Mouse (Mus musculus) cortical plate, adult 2 months (tissue): ENCODE data around the gene Trappc3. TPM values are rescaled to one million over a fixed set of nuclear protein-coding genes. Genes with fewer than 3 reads are reported as not detected.
A peak's percentile ranks its signal among the peaks of the same experiment; 100 is the strongest.

Experiments
- H3K27ac ChIP-seq: fragments of 200-500 bp; 2 replicates; pipeline ENCODE4 v1.5.1; 2012; ENCODE audit warnings: low read length, control low read depth, inconsistent platforms; ENCODE audit not compliant: insufficient read depth
- H3K4me1 ChIP-seq: fragments of 200-500 bp; 2 replicates; pipeline ENCODE4 v1.6.1; 2011; ENCODE audit warnings: low read length; ENCODE audit not compliant: control insufficient read depth, insufficient read depth
- H3K4me3 ChIP-seq: fragments of 200-500 bp; 2 replicates; pipeline ENCODE4 v1.5.1; 2011; ENCODE audit warnings: mild to moderate bottlenecking, low read length, control low read depth; ENCODE audit not compliant: insufficient read depth
- CTCF ChIP-seq: fragments of 200-500 bp; IDR thresholded peaks from 2 replicates; pipeline ENCODE4 v1.5.1; 2011; ENCODE audit warnings: mild to moderate bottlenecking, control low read depth, low read length; ENCODE audit not compliant: insufficient read depth; ENCODE audit errors: extremely low read depth
- POLR2A ChIP-seq: fragments of 200-500 bp; IDR thresholded peaks from 2 replicates; pipeline ENCODE4 v1.6.1; 2011; ENCODE audit warnings: mild to moderate bottlenecking, low read length, control low read depth; ENCODE audit not compliant: insufficient read depth; ENCODE audit errors: extremely low read depth
- polyA plus RNA-seq: library from polyadenylated mRNA; depleted of rRNA; stranded (reverse); fragments of >200 nt; gene quantifications from 2 replicates; pipeline ENCODE4 v1.2.3, GENCODE M21; 2012

The Trappc3 gene
- polyA plus RNA-seq, 1 experiment: 111 TPM

GRCm38 (mm10) chr4:126256131-126256791 is 5.9 kb upstream of the Trappc3 start, which contains the start of gene Map7d1:
TSS of gene Map7d1 (minus strand) at chr4:126256343.
- TF ChIP-seq POLR2A (peak; percentile 91), CTCF (no peak)
- H3K4me3 ChIP-seq: peak within 1 kb of the TSS; percentile 98
- peaks cover 19% of the 10 kb centered on the region for H3K4me1 ChIP-seq

GRCm38 (mm10) chr4:126256967-126257881 is 4.9 kb upstream of the Trappc3 start:
- TF ChIP-seq POLR2A (no peak), CTCF (no peak)
- Histone ChIP-seq H3K4me1 (peaks cover 14% of the 10 kb centered on the region), H3K27ac (peak overlapping the region; percentile 32), H3K4me3 (peak overlapping the region; percentile 98)

More at GRCm38 (mm10) chr4:126256131-126256791, 5.9 kb upstream of the Trappc3 start, which contains the start of gene Map7d1:
- peak within 1 kb of the TSS; percentile 100 for H3K27ac ChIP-seq

GRCm38 (mm10) chr4:126259063-126259462 is 3.1 kb upstream of the Trappc3 start:
- peaks cover 10% of the 10 kb centered on the region; the same call in 1 of the 2 replicates for H3K4me1 ChIP-seq
- no peak overlapping the region for H3K4me3 ChIP-seq
- 0 out of 2 replicates have a peak overlapping the region, but pooled peaks have one; percentile 26 for H3K27ac ChIP-seq
- TF ChIP-seq POLR2A: no peak
- TF ChIP-seq CTCF: no peak

DNA sequence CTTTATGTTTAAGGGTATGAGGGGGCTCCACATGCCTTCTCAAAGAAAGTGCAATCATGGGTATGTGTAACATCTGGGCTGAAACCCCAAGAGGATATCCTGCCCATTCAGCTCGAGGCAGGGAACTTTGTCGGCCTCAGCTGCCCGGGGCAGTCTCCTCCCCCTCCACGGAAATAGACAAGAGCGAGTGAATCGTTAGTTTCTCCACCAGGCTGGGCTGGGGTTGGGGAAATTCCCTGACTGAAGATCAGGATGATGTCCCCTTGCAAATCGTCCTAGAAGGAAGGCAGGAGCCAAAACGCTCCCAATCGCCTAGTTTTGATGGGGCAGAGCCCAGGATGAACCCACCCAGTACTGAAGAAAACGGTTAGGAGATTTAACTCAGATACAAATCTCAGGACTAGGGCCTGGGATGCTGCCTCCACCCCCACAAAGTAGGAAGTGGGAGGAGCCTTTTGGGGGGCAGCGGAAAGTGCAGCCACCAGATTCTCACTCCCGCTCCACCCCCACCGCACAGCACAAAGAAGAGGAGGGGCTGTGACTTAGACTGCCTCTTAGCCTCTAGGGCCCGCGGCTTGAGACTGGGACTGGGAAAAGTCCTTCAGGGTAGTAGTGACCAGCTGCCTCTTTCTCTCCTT is 2.5 kb upstream of the Trappc3 start:
- no peak overlapping the region for H3K4me3 ChIP-seq
- 0 out of 2 replicates have a peak overlapping the region, but pooled peaks have one; percentile 7 for H3K27ac ChIP-seq
- H3K4me1 ChIP-seq: peaks cover 8% of the 10 kb centered on the region; the same call in 1 of the 2 replicates
- TF ChIP-seq CTCF: no peak
- TF ChIP-seq POLR2A: no peak

GRCm38 (mm10) chr4:126260520-126261201 is 1.5 kb upstream of the Trappc3 start:
- TF ChIP-seq CTCF (no peak), POLR2A (no peak)
- H3K27ac ChIP-seq: peak overlapping the region; percentile 60
- peaks cover 8% of the 10 kb centered on the region; the same call in 1 of the 2 replicates for H3K4me1 ChIP-seq
- no peak overlapping the region for H3K4me3 ChIP-seq

- Histone ChIP-seq H3K27ac (peak overlapping the region; percentile 52), H3K4me3 (no peak overlapping the region), H3K4me1 (peaks cover 8% of the 10 kb centered on the region; the same call in 1 of the 2 replicates)
These were observed 859 bp upstream of the Trappc3 start for GRCm38 (mm10) chr4:126261266-126261665.

DNA sequence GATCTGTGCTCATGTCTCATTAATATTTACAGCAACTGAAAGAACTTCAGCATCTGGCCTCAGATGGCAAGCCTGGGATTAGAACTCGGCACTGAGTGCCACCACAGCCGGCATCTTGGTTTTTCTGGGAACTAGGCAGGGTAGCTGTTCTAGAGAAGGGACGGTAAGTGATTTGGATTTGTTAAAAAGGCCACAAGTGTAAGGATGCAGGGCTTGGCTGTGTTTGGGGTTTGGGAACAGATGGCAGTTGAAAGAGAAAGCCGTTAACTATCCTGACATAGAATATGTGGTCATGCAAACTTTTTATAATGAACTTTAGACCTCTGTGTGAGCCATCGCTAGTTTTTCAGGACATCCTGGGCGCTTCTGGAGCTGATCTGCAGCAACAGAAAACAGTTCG is 450 bp upstream of the Trappc3 start:
- peaks cover 8% of the 10 kb centered on the region; the same call in 1 of the 2 replicates for H3K4me1 ChIP-seq
- no peak overlapping the region for H3K27ac ChIP-seq
- H3K4me3 ChIP-seq: no peak overlapping the region
- TF ChIP-seq CTCF (no peak), POLR2A (no peak)

More at GRCm38 (mm10) chr4:126261266-126261665, 859 bp upstream of the Trappc3 start:
- TF ChIP-seq CTCF: no peak
- no peak for TF ChIP-seq POLR2A

- peaks cover 1% of the 10 kb centered on the region; the same call in 1 of the 2 replicates for H3K4me1 ChIP-seq
- H3K27ac ChIP-seq: no peak overlapping the region
- TF ChIP-seq POLR2A (no peak), CTCF (no peak)
- no peak overlapping the region for H3K4me3 ChIP-seq
These were observed 7.2 kb downstream of the Trappc3 start for GRCm38 (mm10) chr4:126269292-126269691.

DNA sequence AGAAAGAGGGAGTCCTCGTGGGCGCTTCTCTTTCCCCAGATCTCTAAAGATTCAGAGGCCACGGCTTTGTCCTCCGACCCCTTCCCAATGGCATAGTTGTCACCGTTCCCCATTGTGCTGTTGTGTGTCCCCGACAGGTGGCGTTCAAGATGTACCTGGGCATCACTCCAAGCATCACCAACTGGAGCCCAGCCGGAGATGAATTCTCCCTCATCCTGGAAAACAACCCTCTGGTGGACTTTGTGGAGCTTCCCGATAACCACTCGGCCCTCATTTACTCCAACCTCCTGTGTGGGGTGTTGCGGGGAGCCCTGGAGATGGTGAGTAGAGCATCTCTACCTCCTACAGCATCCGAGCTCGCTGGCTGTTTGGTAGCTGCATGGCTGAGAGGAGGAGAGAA is 11.6 kb downstream of the Trappc3 start:
- TF ChIP-seq CTCF (peak; percentile 46; the same call in 1 of the 2 replicates), POLR2A (no peak)
- Histone ChIP-seq H3K27ac (no peak overlapping the region), H3K4me3 (no peak overlapping the region)

More for the DNA sequence above, 11.6 kb downstream of the Trappc3 start:
- H3K4me1 ChIP-seq: peaks cover 1% of the 10 kb centered on the region; the same call in 1 of the 2 replicates
